Mouse (Mus musculus): ENCODE results near the gene Gm17359. TPM values are rescaled to one million over a fixed set of nuclear protein-coding genes. Genes with fewer than 3 reads are reported as not detected.

Gene Gm17359
- polyA plus RNA-seq, 1 experiment = 0.08 TPM

- 44% methylated on average over 4 of the region's 4 CpGs for WGBS
- peak; percentile 25 for DNase-seq
Observed at GRCm38 (mm10) chr3:79474911-79475310, 138.4 kb downstream of the Gm17359 start.

GRCm38 (mm10) chr3:79475980-79476379, 139.5 kb downstream of the Gm17359 start:
- DNase-seq = no peak
- WGBS = 69% methylated on average over 2 of the region's 2 CpGs
- Histone ChIP-seq H3K4me1 (ENCODE audit: control insufficient read depth, insufficient read depth, low read length) (no peaks in the 10 kb centered on the region), H3K36me3 (ENCODE audit: control insufficient read depth, insufficient read depth, low read length) (peaks cover 8% of the 10 kb centered on the region), H3K4me3 (ENCODE audit: insufficient read depth, low read depth, low read length) (no peak overlapping the region), H3K27me3 (replicated peaks; ENCODE audit: control insufficient read depth, insufficient read depth, low read length) (no peaks in the 10 kb centered on the region), H3K27ac (ENCODE audit: insufficient read depth, low read depth, low read length) (no peak overlapping the region)
- TF ChIP-seq POLR2A (IDR thresholded peaks at IDR 0.05; ENCODE audit: low read depth, low read length) (no peak), CTCF (conservative IDR thresholded peaks at IDR 0.05; ENCODE audit: insufficient read depth, insufficient read length, low read depth, low read length) (no peak)

More at GRCm38 (mm10) chr3:79474911-79475310, 138.4 kb downstream of the Gm17359 start:
- no peak for TF ChIP-seq CTCF (conservative IDR thresholded peaks at IDR 0.05; ENCODE audit: insufficient read depth, insufficient read length, low read depth, low read length)
- no peak for TF ChIP-seq POLR2A (IDR thresholded peaks at IDR 0.05; ENCODE audit: low read depth, low read length)
- Histone ChIP-seq H3K27ac (ENCODE audit: insufficient read depth, low read depth, low read length) (no peak overlapping the region), H3K4me1 (ENCODE audit: control insufficient read depth, insufficient read depth, low read length) (no peaks in the 10 kb centered on the region), H3K36me3 (ENCODE audit: control insufficient read depth, insufficient read depth, low read length) (peaks cover 8% of the 10 kb centered on the region), H3K27me3 (replicated peaks; ENCODE audit: control insufficient read depth, insufficient read depth, low read length) (no peaks in the 10 kb centered on the region), H3K4me3 (ENCODE audit: insufficient read depth, low read depth, low read length) (no peak overlapping the region)

GRCm38 (mm10) chr3:79478400-79478799, 141.9 kb downstream of the Gm17359 start:
- WGBS = 92% methylated on average over 8 of the region's 8 CpGs
- H3K36me3 ChIP-seq (ENCODE audit: control insufficient read depth, insufficient read depth, low read length) = peaks cover 5% of the 10 kb centered on the region

GRCm38 (mm10) chr3:79478880-79479279, 142.4 kb downstream of the Gm17359 start:
- peaks cover 5% of the 10 kb centered on the region for H3K36me3 ChIP-seq (ENCODE audit: control insufficient read depth, insufficient read depth, low read length)
- TF ChIP-seq CTCF (conservative IDR thresholded peaks at IDR 0.05; ENCODE audit: insufficient read depth, insufficient read length, low read depth, low read length) (no peak), POLR2A (IDR thresholded peaks at IDR 0.05; ENCODE audit: low read depth, low read length) (no peak)
- DNase-seq = no peak
- no peaks in the 10 kb centered on the region for H3K27me3 ChIP-seq (replicated peaks; ENCODE audit: control insufficient read depth, insufficient read depth, low read length)
- WGBS = 73% methylated on average over 4 of the region's 4 CpGs
- H3K4me3 ChIP-seq (ENCODE audit: insufficient read depth, low read depth, low read length) = no peak overlapping the region
- H3K27ac ChIP-seq (ENCODE audit: insufficient read depth, low read depth, low read length) = no peak overlapping the region
- no peaks in the 10 kb centered on the region for H3K4me1 ChIP-seq (ENCODE audit: control insufficient read depth, insufficient read depth, low read length)

More at GRCm38 (mm10) chr3:79478400-79478799, 141.9 kb downstream of the Gm17359 start:
- no peak for DNase-seq
- no peak for TF ChIP-seq POLR2A (IDR thresholded peaks at IDR 0.05; ENCODE audit: low read depth, low read length)
- TF ChIP-seq CTCF (conservative IDR thresholded peaks at IDR 0.05; ENCODE audit: insufficient read depth, insufficient read length, low read depth, low read length) = no peak
- H3K27ac ChIP-seq (ENCODE audit: insufficient read depth, low read depth, low read length) = no peak overlapping the region
- no peaks in the 10 kb centered on the region for H3K4me1 ChIP-seq (ENCODE audit: control insufficient read depth, insufficient read depth, low read length)
- H3K27me3 ChIP-seq (replicated peaks; ENCODE audit: control insufficient read depth, insufficient read depth, low read length) = no peaks in the 10 kb centered on the region
- H3K4me3 ChIP-seq (ENCODE audit: insufficient read depth, low read depth, low read length) = no peak overlapping the region

- Histone ChIP-seq H3K36me3 (ENCODE audit: control insufficient read depth, insufficient read depth, low read length) (peaks cover 6% of the 10 kb centered on the region), H3K4me1 (ENCODE audit: control insufficient read depth, insufficient read depth, low read length) (no peaks in the 10 kb centered on the region), H3K4me3 (ENCODE audit: insufficient read depth, low read depth, low read length) (no peak overlapping the region), H3K27ac (ENCODE audit: insufficient read depth, low read depth, low read length) (peak overlapping the region; percentile 51), H3K27me3 (replicated peaks; ENCODE audit: control insufficient read depth, insufficient read depth, low read length) (no peaks in the 10 kb centered on the region)
- peak; percentile 56 for DNase-seq
- 69% methylated on average over 16 of the region's 16 CpGs for WGBS
- no peak for TF ChIP-seq CTCF (conservative IDR thresholded peaks at IDR 0.05; ENCODE audit: insufficient read depth, insufficient read length, low read depth, low read length)
- no peak for TF ChIP-seq POLR2A (IDR thresholded peaks at IDR 0.05; ENCODE audit: low read depth, low read length)
Observed at GRCm38 (mm10) chr3:79484286-79485063, 148.0 kb downstream of the Gm17359 start.

- H3K36me3 ChIP-seq (ENCODE audit: control insufficient read depth, insufficient read depth, low read length) = peaks cover 7% of the 10 kb centered on the region
- no peaks in the 10 kb centered on the region for H3K4me1 ChIP-seq (ENCODE audit: control insufficient read depth, insufficient read depth, low read length)
- no peaks in the 10 kb centered on the region for H3K27me3 ChIP-seq (replicated peaks; ENCODE audit: control insufficient read depth, insufficient read depth, low read length)
- TF ChIP-seq CTCF (conservative IDR thresholded peaks at IDR 0.05; ENCODE audit: insufficient read depth, insufficient read length, low read depth, low read length) = no peak
- no peak for TF ChIP-seq POLR2A (IDR thresholded peaks at IDR 0.05; ENCODE audit: low read depth, low read length)
- no peak overlapping the region for H3K4me3 ChIP-seq (ENCODE audit: insufficient read depth, low read depth, low read length)
- 86% methylated on average over 7 of the region's 7 CpGs for WGBS
- no peak overlapping the region for H3K27ac ChIP-seq (ENCODE audit: insufficient read depth, low read depth, low read length)
- DNase-seq = no peak
Observed at GRCm38 (mm10) chr3:79488025-79488424, 151.6 kb downstream of the Gm17359 start.

- WGBS = 93% methylated on average over 5 of the region's 5 CpGs
- peaks cover 7% of the 10 kb centered on the region for H3K36me3 ChIP-seq (ENCODE audit: control insufficient read depth, insufficient read depth, low read length)
- no peak for TF ChIP-seq POLR2A (IDR thresholded peaks at IDR 0.05; ENCODE audit: low read depth, low read length)
- no peak for TF ChIP-seq CTCF (conservative IDR thresholded peaks at IDR 0.05; ENCODE audit: insufficient read depth, insufficient read length, low read depth, low read length)
Observed at GRCm38 (mm10) chr3:79490102-79490501, 153.6 kb downstream of the Gm17359 start.

More at GRCm38 (mm10) chr3:79490102-79490501, 153.6 kb downstream of the Gm17359 start:
- no peak for DNase-seq
- Histone ChIP-seq H3K4me1 (ENCODE audit: control insufficient read depth, insufficient read depth, low read length) (no peaks in the 10 kb centered on the region), H3K27me3 (replicated peaks; ENCODE audit: control insufficient read depth, insufficient read depth, low read length) (no peaks in the 10 kb centered on the region), H3K4me3 (ENCODE audit: insufficient read depth, low read depth, low read length) (no peak overlapping the region), H3K27ac (ENCODE audit: insufficient read depth, low read depth, low read length) (no peak overlapping the region)

Measured in kidney, adult 2 months (tissue).